ENCODE assay signal across 19 mouse cellular contexts in genomic region chr2:117511737-117512136, GRCm38 (mm10).
A peak's percentile ranks its signal among the peaks of the same experiment; 100 is the strongest.
DNase-seq lines count a peak whose midpoint lies in the region; ATAC-seq and TF ChIP-seq lines count a peak whose summit lies in the region.
"Had no signal": no experiment of that assay in that cellular context is flagged by ENCODE, and none has a peak within 500 bp of the region (broad histone marks: within the 10 kb centered on the region; RNA-seq: fewer than 3 reads in every experiment).

No protein-coding gene starts in this region.

- no peak overlapping the region for H3K4me2 ChIP-seq in intestine, embryonic 15.5 days (replicated peaks)
- H3K4me2 ChIP-seq in intestine, embryonic 16.5 days (ENCODE audit: low read depth, low read length), result no peak overlapping the region
- H3K4me2 ChIP-seq in intestine, postnatal 0 days (replicated peaks; ENCODE audit: low read depth), result no peak overlapping the region

- WGBS in intestine, embryonic 15.5 days, result 51% methylated on average over 3 of the region's 3 CpGs
- WGBS in intestine, embryonic 16.5 days, result 54% methylated on average over 3 of the region's 3 CpGs
- WGBS in intestine, postnatal 0 days, result 33% methylated on average over 3 of the region's 3 CpGs
- WGBS in large intestine, adult 2 months, result 43% methylated on average over 3 of the region's 3 CpGs

- no peak overlapping the region for H3K27ac ChIP-seq in intestine, embryonic 15.5 days
- no peak overlapping the region for H3K27ac ChIP-seq in intestine, embryonic 16.5 days (ENCODE audit: low read length)
- no peak overlapping the region for H3K27ac ChIP-seq in intestine, postnatal 0 days (ENCODE audit: low read depth, low read length)

- peak; percentile 10 for DNase-seq in large intestine, adult 2 months (ENCODE audit: low read depth, low spot score)
- DNase-seq in adrenal gland, postnatal 4 days (ENCODE audit: low spot score in 2 of 2), result no peak
- no peak for DNase-seq in lung, postnatal 10 days
- no peak for DNase-seq in kidney, postnatal 14 days
- DNase-seq: adrenal gland, adult 2 months; adrenal gland, adult 8-10 months; adrenal gland, postnatal 14 days; adrenal gland, postnatal 25 days; B cell, adult 2 months; cerebellum, adult 11 months had no signal

- H3K4me3 ChIP-seq in intestine, embryonic 15.5 days (replicated peaks), result no peak overlapping the region
- H3K4me3 ChIP-seq in intestine, embryonic 16.5 days (ENCODE audit: low read length), result no peak overlapping the region
- no peak overlapping the region for H3K4me3 ChIP-seq in intestine, postnatal 0 days (ENCODE audit: low read depth, low read length)

- no peaks in the 10 kb centered on the region for H3K27me3 ChIP-seq in intestine, embryonic 15.5 days (replicated peaks)
- H3K27me3 ChIP-seq in intestine, embryonic 16.5 days (replicated peaks; ENCODE audit: control insufficient read depth, insufficient read depth, low read length), result no peaks in the 10 kb centered on the region
- no peaks in the 10 kb centered on the region for H3K27me3 ChIP-seq in intestine, postnatal 0 days (replicated peaks; ENCODE audit: control insufficient read depth, insufficient read depth, low read length)
- H3K27me3 ChIP-seq: CH12.LX, Patski had no signal

- TF ChIP-seq CTCF in intestine, postnatal 0 days (IDR thresholded peaks at IDR 0.05; ENCODE audit: low read depth), result no peak

- ATAC-seq in intestine, embryonic 15.5 days, result peak; percentile 86
- ATAC-seq in intestine, embryonic 16.5 days, result peak; percentile 95
- ATAC-seq in intestine, postnatal 0 days, result peak; percentile 87
- no peak for ATAC-seq in megakaryocyte-erythroid progenitor cell, adult 5-6 weeks (replicated peaks; ENCODE audit: low FRiP score, low TSS enrichment, poor library complexity, severe bottlenecking)
- ATAC-seq: activated CD4-positive, CD25-positive, alpha-beta regulatory T cell, adult 4 months; CD4-positive, CD25-positive, alpha-beta regulatory T cell, adult 4 months; Patski had no signal

- H3K36me3 ChIP-seq in intestine, embryonic 15.5 days, result no peaks in the 10 kb centered on the region
- no peaks in the 10 kb centered on the region for H3K36me3 ChIP-seq in intestine, embryonic 16.5 days (ENCODE audit: control insufficient read depth, insufficient read depth, low read length)
- H3K36me3 ChIP-seq in intestine, postnatal 0 days (ENCODE audit: control insufficient read depth, insufficient read depth), result no peaks in the 10 kb centered on the region
- H3K36me3 ChIP-seq: G1E had no signal

- H3K4me1 ChIP-seq in intestine, embryonic 15.5 days (replicated peaks), result no peaks in the 10 kb centered on the region
- H3K4me1 ChIP-seq in intestine, embryonic 16.5 days (ENCODE audit: control insufficient read depth, insufficient read depth, low read length), result peaks cover 8% of the 10 kb centered on the region; the same call in 1 of the 2 replicates
- no peaks in the 10 kb centered on the region for H3K4me1 ChIP-seq in intestine, postnatal 0 days (replicated peaks; ENCODE audit: control insufficient read depth, insufficient read depth, low read length)

- H3K9me3 ChIP-seq in intestine, embryonic 15.5 days, result no peaks in the 10 kb centered on the region
- no peaks in the 10 kb centered on the region for H3K9me3 ChIP-seq in intestine, embryonic 16.5 days (ENCODE audit: control insufficient read depth, low read length)
- H3K9me3 ChIP-seq in intestine, postnatal 0 days (ENCODE audit: control insufficient read depth), result no peaks in the 10 kb centered on the region
- H3K9me3 ChIP-seq: G1E had no signal

- no peak overlapping the region for H3K9ac ChIP-seq in intestine, embryonic 15.5 days
- H3K9ac ChIP-seq in intestine, embryonic 16.5 days (ENCODE audit: low read depth, low read length), result no peak overlapping the region
- H3K9ac ChIP-seq in intestine, postnatal 0 days (ENCODE audit: low read depth, low read length), result no peak overlapping the region
